Mouse (Mus musculus) embryonic stem cell, embryonic (primary cell): ENCODE data around the gene Cnr2.

ENCODE experiments used
- CTCF ChIA-PET, 4 experiments: fragments of 300-600 bp in 2 of 4; fragments of 350-600 bp in 2 of 4; sonication (Branson Sonifier 250); formaldehyde crosslinking; loops; one replicate each; lab custom pipeline; 2022; ENCODE audit warnings: inconsistent platforms in 2 of 4; lab: Charles Lee
- POLR2A ChIA-PET, 4 experiments: fragments of 300-600 bp in 2 of 4; fragments of 350-600 bp in 2 of 4; sonication (Branson Sonifier 250); formaldehyde crosslinking; loops; one replicate each; lab custom pipeline; 2022; ENCODE audit warnings: antibody characterized with exemption in 4 of 4, inconsistent platforms in 1 of 4; lab: Charles Lee

Gene Cnr2

DNA sequence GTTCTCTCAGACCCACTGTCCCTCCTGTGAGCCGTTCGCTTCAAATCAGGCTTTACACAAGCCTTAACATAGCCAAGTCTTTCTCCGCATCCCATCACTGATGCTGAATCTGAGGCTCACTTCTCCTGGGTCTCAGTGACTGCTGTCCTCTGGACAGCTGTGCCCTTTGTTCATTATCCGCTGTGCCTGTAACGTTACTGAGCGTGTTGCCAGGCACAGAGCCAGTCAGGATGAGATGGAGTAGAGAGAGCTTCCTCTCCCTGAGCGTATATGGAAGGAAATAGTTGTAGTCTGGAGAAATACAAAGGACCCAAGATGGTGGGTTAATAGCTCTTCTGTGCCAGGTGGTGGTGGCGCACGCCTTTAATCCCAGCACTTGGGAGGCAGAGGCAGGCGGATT, 54.3 kb downstream of the Cnr2 start:
- POLR2A ChIA-PET: interaction anchor here in 3 of 4 experiments (0.7 to 9.3 kb wide), 6 partner anchors 9 to 54 kb away, joined by 3 to 71 read pairs (median 4); partner anchors contain the start of genes Gale (in 2 of the 3), Cnr2 (in 1 of the 3) and Fuca1 (in 1 of the 3)
- CTCF ChIA-PET: interaction anchor here in 3 of 4 experiments (1.0 to 2.2 kb wide), 4 partner anchors 29 to 240 kb away, joined by 3 to 5 read pairs (median 3); partner anchors contain the start of gene Fuca1 (in 3 of the 3)

DNA sequence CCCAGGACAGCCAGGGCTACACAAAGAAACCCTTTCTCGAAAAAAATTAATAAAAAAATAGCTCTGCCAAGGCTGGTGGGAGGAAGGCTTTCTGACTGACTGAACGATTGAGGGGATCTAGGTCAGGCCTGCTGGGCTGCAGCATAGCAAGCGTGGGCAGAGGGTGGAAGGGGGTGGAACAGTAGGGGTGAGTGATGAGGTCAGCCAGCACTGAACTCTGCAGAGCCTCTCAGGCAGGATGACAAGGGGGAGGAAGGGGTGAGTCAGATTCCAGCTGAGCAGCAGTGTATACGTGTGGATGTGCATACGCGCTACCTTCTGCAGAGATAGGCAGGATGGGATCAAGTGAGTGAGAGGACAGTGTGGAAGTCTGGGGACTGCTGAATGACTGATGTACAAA, 54.7 kb downstream of the Cnr2 start:
- POLR2A ChIA-PET: interaction anchor here in 3 of 4 experiments (0.6 to 9.3 kb wide), 7 partner anchors 9 to 101 kb away, joined by 3 to 71 read pairs (median 3); partner anchors contain the start of genes Gale (in 2 of the 3), Cnr2 (in 1 of the 3) and Fuca1 (in 1 of the 3)

DNA sequence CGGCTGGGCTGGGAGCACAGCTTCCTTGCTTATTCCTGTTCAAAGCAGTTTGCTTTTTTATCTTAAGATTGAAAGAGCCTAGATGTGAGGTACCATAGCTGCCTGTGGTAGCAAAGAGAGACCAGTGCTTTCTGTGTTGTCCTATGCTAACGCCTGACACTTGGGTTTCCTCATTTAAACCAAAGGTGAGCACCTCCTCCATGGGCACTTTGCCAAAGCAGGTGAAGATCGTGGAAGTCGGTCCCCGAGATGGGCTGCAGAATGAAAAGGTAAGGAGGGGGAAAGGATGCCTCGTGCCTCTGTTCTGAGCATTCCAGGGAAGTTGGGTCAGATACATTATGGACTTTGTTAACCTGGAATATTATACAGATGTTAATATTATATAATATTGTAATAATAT, 55.2 kb downstream of the Cnr2 start:
- POLR2A ChIA-PET: interaction anchor here in 3 of 4 experiments (0.6 to 9.3 kb wide), 7 partner anchors 8 to 101 kb away, joined by 3 to 71 read pairs (median 3); partner anchors contain the start of genes Gale (in 2 of the 3), Cnr2 (in 1 of the 3) and Fuca1 (in 1 of the 3)
- CTCF ChIA-PET: interaction anchor here in 2 of 4 experiments (0.6 to 2.2 kb wide), 4 partner anchors 11 to 241 kb away, joined by 3 to 5 read pairs (median 3); partner anchors contain the start of gene Fuca1 (in 1 of the 2)

More for the DNA sequence above, 54.7 kb downstream of the Cnr2 start:
- CTCF ChIA-PET: interaction anchor here in 3 of 4 experiments (1.0 to 2.2 kb wide), 4 partner anchors 11 to 241 kb away, joined by 3 to 5 read pairs (median 3); partner anchors contain the start of gene Fuca1 (in 2 of the 3)

DNA sequence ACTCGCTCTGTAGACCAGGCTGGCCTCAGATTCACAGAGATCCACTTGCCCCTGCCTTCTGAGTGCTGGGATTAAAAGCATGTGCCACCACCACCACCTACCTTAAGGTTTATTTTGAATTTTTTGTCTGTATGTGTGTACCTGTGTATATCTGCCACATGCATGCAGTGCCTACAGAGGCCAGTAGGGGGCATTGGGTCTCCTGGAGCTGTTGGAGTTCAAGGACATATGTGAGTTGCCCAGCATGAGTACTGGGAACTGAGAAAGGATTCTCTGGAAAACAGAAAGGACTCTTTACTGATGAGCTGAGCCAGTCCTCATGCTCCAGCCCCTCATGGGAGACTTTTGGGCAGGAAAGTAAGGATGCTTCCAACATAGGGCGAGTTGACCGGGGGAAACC, 56.3 kb downstream of the Cnr2 start:
- CTCF ChIA-PET: interaction anchor here in 3 of 4 experiments (0.6 to 1.7 kb wide), 15 partner anchors 9 to 290 kb away, joined by 3 to 15 read pairs (median 3); partner anchors contain the start of genes Fuca1 (in 2 of the 3), Gale (in 2 of the 3) and Pithd1 (in 1 of the 3)
- POLR2A ChIA-PET: interaction anchor here in 3 of 4 experiments (0.5 to 1.5 kb wide), 11 partner anchors 12 to 109 kb away, joined by 3 to 10 read pairs (median 3); partner anchors contain the start of genes Rpl11 (in 2 of the 3) and Gale (in 1 of the 3)

DNA sequence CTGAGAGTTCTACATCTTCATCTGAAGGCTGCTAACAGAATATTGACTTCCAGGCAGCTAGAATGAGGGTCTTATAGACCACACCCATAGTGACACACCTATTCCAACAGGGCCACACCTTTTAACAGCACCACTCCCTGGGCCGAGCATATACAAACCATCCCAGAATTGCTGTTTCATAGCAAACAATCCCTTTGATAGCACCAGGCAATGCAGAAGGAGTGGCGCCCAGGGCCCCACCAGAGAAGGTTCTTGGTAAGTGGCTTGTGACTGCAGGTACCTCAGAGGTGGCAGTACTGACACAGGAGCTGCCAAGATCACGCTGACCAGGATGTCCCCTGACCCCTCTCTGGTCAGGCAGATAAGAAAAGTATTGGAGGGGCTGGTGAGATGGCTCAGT, 58.0 kb downstream of the Cnr2 start:
- ChIA-PET POLR2A (interaction anchor here in 2 of 4 experiments (0.6 to 1.7 kb wide), 9 partner anchors 10 to 1666 kb away, joined by 3 to 7 read pairs (median 4); partner anchors contain the start of genes Gale (in 2 of the 2), Pdik1l (in 1 of the 2), Pnrc2 (in 1 of the 2) and Tcea3 (in 1 of the 2)), CTCF (interaction anchor here in 3 of 4 experiments (0.5 to 1.7 kb wide), 13 partner anchors 10 to 446 kb away, joined by 3 to 9 read pairs (median 4); partner anchors contain the start of gene Gale (in 2 of the 3))

DNA sequence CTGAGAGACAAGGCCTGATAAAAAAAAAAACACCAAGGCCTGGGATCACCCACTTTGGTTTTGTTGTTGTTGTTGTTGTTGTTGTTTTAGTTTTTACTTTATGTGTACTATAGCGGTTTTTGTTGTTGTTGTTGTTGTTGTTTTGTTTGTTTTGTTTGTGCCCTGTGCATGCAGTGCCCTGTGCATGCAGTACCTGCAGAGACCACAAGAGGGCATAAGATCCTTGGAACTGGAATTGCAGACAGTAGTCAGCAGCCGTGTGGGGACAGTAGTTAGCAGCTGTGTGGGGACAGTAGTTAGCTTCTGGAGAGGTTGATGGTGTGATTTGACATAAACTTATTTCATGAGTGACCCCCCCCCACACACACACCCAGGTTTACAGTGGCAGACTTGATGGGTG, 59.0 kb downstream of the Cnr2 start:
- POLR2A ChIA-PET: interaction anchor here in 3 of 4 experiments (0.8 to 1.8 kb wide), 16 partner anchors 8 to 223 kb away, joined by 3 to 9 read pairs (median 4); partner anchors contain the start of genes Gale (in 2 of the 3), Rpl11 (in 2 of the 3), Hmgcl (in 1 of the 3) and Pnrc2 (in 1 of the 3)
- CTCF ChIA-PET: interaction anchor here (0.5 to 1.7 kb wide), 22 partner anchors 8 to 637 kb away, joined by 3 to 9 read pairs (median 3); partner anchors contain the start of genes Gale (in 2 of the 4) and Hmgcl (in 2 of the 4)

DNA sequence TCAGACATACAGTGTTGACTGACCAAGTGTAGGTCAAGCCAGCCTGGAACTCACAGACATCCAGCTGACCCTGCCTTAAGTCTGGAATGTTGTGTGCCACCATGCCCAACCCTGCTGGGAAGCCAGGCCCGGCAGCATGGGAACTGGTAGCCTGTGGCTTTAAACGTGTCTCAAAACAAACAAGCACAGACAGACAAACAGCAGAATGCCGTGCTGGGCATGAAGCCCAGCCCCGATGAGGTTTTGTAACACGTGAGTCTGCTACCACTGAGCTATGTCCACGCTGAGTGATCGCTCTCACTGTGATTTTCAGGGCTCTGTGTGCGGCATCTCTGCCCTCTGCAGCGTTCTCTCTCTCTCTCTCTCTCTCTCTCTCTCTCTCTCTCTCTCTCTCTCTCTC, 60.7 kb downstream of the Cnr2 start:
- ChIA-PET POLR2A (interaction anchor here in 3 of 4 experiments (0.6 to 2.2 kb wide), 8 partner anchors 10 to 259 kb away, joined by 3 to 9 read pairs (median 4); partner anchors contain the start of genes Hmgcl (in 2 of the 3), Pithd1 (in 1 of the 3) and Rpl11 (in 1 of the 3)), CTCF (interaction anchor here (0.5 to 1.8 kb wide), 6 partner anchors 9 to 70 kb away, joined by 3 to 7 read pairs (median 4); no protein-coding TSS in a partner anchor)

DNA sequence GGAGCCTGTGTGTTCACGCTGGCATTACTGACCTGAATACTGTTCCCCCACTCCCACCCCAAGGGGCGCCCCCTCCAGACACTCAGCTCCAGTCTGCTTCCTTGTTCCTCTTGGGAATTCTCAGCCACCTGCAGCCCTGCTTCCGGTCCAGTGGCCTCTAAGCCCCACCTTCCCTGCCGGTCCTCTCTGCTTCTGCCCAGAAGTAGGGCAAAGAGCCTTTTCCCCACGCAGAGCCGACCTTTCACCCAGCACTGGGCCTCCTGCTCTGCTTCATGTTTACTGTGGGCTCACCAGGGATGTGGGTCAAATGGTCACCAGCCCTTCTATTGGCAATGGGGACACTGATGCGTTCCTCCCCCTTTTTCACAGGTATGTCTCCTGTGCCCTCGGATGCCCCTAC, 63.2 kb downstream of the Cnr2 start:
- ChIA-PET POLR2A (interaction anchor here in 2 of 4 experiments (0.7 to 8.8 kb wide), 9 partner anchors 9 to 102 kb away, joined by 3 to 71 read pairs (median 4); partner anchors contain the start of genes Hmgcl (in 1 of the 2), Rpl11 (in 1 of the 2) and Srsf10 (in 1 of the 2)), CTCF (interaction anchor here in 3 of 4 experiments (0.5 to 1.7 kb wide), 7 partner anchors 69 to 1679 kb away, joined by 3 to 14 read pairs (median 3); partner anchors contain the start of genes Nipal3 (in 1 of the 3) and Stpg1 (in 1 of the 3))

DNA sequence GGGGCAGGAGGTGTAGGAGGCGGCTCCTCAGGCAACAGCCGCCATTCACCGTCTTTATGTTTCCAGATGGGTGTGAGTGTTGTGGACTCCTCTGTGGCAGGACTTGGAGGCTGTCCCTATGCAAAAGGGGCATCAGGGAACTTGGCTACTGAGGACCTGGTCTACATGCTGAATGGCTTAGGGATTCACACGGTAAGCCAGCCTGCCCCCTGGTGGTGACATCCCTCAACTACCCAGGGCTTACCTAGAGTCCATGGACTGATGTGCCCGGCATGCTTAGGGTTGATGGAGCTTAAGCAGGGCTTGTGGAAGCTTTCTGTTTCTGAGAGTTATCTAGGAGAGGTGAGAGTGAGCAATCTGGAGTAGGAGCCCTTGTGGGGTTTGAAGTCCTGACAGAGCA, 65.5 kb downstream of the Cnr2 start:
- POLR2A ChIA-PET: interaction anchor here in 3 of 4 experiments (0.6 to 8.8 kb wide), 11 partner anchors 11 to 163 kb away, joined by 3 to 71 read pairs (median 3); partner anchors contain the start of genes Pithd1 (in 3 of the 3), Hmgcl (in 2 of the 3), Lypla2 (in 2 of the 3) and Rpl11 (in 2 of the 3)
- CTCF ChIA-PET: interaction anchor here (0.6 to 2.9 kb wide), 28 partner anchors 8 to 303 kb away, joined by 3 to 15 read pairs (median 3); partner anchors contain the start of genes Hmgcl (in 1 of the 4), Lypla2 (in 1 of the 4) and Rpl11 (in 1 of the 4)

DNA sequence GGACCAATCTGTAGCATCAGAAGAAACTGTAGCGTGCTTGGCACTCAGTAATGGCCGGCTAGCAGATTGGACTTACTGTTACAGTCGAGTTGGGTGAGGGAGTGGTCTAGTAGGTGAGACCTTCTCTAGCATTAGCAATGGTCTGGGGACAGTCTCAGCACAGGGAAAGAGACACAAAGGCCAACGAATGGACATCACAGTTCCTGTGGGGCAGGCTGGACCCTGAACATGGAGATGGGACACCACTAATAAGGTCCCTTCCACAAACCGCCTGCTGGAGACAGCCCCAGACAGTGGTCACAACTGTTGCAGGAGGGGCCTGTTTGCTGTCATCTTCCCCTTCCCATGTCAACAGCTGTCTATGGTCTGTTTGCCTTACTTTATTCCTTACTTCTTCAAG, 66.5 kb downstream of the Cnr2 start:
- ChIA-PET POLR2A (interaction anchor here in 2 of 4 experiments (1.1 to 8.8 kb wide), 8 partner anchors 11 to 92 kb away, joined by 3 to 71 read pairs (median 20); partner anchors contain the start of genes Lypla2 (in 2 of the 2), Rpl11 (in 2 of the 2), Hmgcl (in 1 of the 2) and Pithd1 (in 1 of the 2)), CTCF (interaction anchor here in 2 of 4 experiments (1.2 to 2.9 kb wide), 4 partner anchors 10 to 253 kb away, joined by 3 to 15 read pairs (median 6); no protein-coding TSS in a partner anchor)

DNA sequence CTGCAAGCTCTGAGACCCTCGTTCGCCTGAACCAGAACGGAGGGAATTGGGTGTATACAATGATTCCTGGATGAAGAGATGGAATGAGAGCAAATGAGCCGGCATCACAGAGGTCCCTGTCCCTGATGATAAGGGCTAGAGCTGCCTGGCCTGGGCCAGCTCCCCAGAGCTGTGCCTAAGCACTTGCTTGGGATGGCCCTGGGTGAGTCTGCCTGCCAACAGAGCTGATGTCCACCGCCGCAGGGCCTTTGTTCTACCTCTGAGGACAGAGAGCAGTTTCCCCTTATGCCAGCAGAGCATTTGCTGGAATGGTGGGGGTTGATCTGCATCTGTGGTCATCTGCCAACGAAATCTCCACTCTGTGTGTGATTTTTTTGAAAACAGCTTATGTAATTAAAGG, 67.0 kb downstream of the Cnr2 start:
- POLR2A ChIA-PET: interaction anchor here in 3 of 4 experiments (0.6 to 8.8 kb wide), 21 partner anchors 9 to 227 kb away, joined by 3 to 71 read pairs (median 6); partner anchors contain the start of genes Hmgcl (in 2 of the 3), Lypla2 (in 2 of the 3), Pithd1 (in 2 of the 3) and Rpl11 (in 2 of the 3)
- CTCF ChIA-PET: interaction anchor here in 2 of 4 experiments (1.2 to 2.9 kb wide), 5 partner anchors 8 to 253 kb away, joined by 3 to 15 read pairs (median 6); partner anchors contain the start of gene Pithd1 (in 1 of the 2)

DNA sequence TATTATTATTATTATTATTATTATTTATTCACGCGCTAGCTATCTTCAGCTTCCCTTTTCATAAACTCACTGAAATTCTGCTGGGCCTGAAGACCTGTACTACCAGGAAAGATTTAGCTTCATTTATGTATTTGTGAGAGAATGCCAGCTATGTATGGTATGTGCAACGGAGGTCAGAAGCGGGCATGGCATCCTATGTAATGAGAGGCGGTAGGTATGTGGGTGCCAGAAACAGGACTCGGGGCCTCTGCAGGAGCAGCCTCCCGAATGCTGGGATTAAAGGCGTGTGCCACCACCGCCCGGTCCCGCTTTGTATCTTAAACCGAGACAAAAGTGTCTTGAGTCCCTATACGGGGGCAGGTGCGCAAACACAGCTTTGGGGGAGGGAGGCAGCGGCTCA, 67.8 kb downstream of the Cnr2 start:
- POLR2A ChIA-PET: interaction anchor here (0.6 to 8.8 kb wide), 37 partner anchors 9 to 284 kb away, joined by 3 to 71 read pairs (median 5); partner anchors contain the start of genes Lypla2 (in 4 of the 4), Rpl11 (in 3 of the 4), Hmgcl (in 2 of the 4) and Pithd1 (in 2 of the 4)

DNA sequence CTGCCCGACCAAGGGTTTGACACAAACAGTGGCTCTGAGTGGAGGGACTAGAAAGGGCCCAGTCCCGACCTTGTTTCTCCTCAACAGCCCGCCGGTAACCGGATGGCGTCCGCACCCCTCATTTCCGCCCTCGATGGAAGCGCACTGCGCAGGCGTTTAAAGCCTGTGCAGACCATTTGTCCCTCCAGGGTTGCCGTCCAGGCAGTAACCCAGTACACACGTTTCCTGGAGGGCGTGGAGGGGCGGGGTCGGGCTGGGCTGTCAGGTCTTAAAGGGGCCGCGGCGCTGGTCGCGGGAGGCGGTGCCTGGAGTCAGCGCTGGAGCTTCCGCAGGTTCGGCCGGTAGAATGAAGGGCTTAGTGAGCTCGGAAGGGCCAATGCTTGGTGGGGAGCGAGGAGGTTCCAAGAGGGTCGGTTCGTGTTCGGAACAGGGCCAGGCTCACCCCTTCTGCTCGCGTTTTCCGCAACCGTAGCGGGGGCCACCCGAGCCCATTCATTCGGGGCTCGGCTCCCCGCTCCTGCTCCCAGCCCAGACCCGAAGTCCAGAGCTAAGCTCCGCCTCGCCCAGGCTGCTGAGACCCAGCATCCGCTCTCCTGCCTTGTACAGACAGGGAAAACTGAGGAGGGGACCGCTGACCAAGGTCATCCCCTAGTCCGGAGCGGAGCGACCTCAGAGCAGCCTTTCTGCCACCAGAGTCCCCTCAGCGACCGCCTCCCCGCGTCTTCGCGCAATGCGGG, 68.4 kb downstream of the Cnr2 start, which contains the start of gene Gale:
Gale (plus strand) TSS at position 271 of the 737 bp plus-strand sequence.
- ChIA-PET CTCF (interaction anchor here in 3 of 4 experiments (0.6 to 2.2 kb wide), 16 partner anchors 9 to 1715 kb away, joined by 3 to 10 read pairs (median 4); partner anchors contain the start of genes Fuca1 (in 1 of the 3) and Pithd1 (in 1 of the 3)), POLR2A (interaction anchor here (0.6 to 8.8 kb wide), 50 partner anchors 9 to 337 kb away, joined by 3 to 71 read pairs (median 4); partner anchors contain the start of genes Lypla2 (in 4 of the 4), Rpl11 (in 3 of the 4), Hmgcl (in 2 of the 4) and Pithd1 (in 2 of the 4))

More for the DNA sequence above, 67.8 kb downstream of the Cnr2 start:
- CTCF ChIA-PET: interaction anchor here in 3 of 4 experiments (0.6 to 2.2 kb wide), 10 partner anchors 9 to 1714 kb away, joined by 3 to 10 read pairs (median 5); partner anchors contain the start of genes Fuca1 (in 1 of the 3) and Pithd1 (in 1 of the 3)

DNA sequence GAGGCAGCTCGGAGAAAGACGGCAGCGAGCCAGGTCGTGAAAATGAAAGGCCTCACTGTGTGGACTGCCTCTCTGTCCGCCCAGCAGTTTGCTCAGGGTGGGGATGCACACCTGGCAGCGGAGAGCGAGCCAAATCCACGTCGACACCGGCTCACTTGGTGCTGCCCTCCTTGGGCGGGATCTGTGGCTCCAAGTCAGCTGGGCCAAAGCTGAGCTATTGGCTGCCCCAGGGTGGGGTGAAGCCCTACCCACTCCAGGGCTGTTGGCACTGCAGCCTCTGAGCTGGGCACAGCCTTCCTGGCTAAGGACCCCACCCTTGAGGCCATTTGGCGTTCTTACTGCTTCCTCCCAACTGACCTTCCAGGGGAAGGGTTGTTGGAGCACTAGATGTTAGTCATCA, 69.2 kb downstream of the Cnr2 start:
- ChIA-PET CTCF (interaction anchor here in 3 of 4 experiments (0.5 to 2.2 kb wide), 7 partner anchors 8 to 183 kb away, joined by 3 to 10 read pairs (median 3); partner anchors contain the start of genes Fuca1 (in 1 of the 3) and Pithd1 (in 1 of the 3)), POLR2A (interaction anchor here in 3 of 4 experiments (0.6 to 8.8 kb wide), 34 partner anchors 8 to 337 kb away, joined by 3 to 71 read pairs (median 4); partner anchors contain the start of genes Lypla2 (in 3 of the 3), Hmgcl (in 2 of the 3), Pithd1 (in 2 of the 3) and Rpl11 (in 2 of the 3))

DNA sequence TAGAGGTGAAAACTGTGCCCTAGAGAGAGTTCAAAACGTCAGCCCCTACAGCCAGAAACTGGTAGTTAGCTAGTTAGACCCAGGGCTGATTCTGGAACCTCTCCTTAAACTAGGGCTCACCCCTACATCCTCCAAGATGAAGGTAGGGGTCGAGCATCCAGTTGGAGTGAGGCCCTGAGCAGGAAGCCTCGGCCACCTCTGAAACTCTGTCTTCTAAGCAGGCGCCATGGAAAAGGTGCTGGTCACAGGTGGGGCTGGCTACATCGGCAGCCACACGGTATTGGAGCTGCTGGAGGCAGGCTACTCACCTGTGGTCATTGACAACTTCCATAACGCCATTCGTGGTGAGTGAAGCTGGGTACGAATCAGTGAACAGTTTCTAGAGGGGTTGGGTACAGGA, 69.9 kb downstream of the Cnr2 start:
- CTCF ChIA-PET: interaction anchor here in 2 of 4 experiments (0.5 to 1.8 kb wide), 3 partner anchors 21 to 183 kb away, joined by 3 to 10 read pairs (median 3); partner anchors contain the start of gene Fuca1 (in 1 of the 2)
- POLR2A ChIA-PET: interaction anchor here in 2 of 4 experiments (1.2 to 8.8 kb wide), 7 partner anchors 8 to 83 kb away, joined by 4 to 71 read pairs (median 5); partner anchors contain the start of genes Hmgcl (in 1 of the 2), Lypla2 (in 1 of the 2) and Pithd1 (in 1 of the 2)
